Mouse (Mus musculus) lung, adult 2 months (tissue): ENCODE measurements at regions not wholly inside any gene's neighbourhood (a gene's known extent, or its start where the extent isn't known, plus 50 kb on each side); places are given as distances from the start of the nearest gene placed in this dataset.

Experiments used
- CTCF ChIP-seq: fragments of 200-500 bp; IDR thresholded peaks from 2 replicates; pipeline ENCODE4 v1.5.1; 2011; ENCODE audit warnings: mild to moderate bottlenecking, low read length, control low read depth; ENCODE audit not compliant: insufficient read depth
- POLR2A ChIP-seq: fragments of 200-500 bp; IDR thresholded peaks from 2 replicates; pipeline ENCODE4 v1.6.1; 2011; ENCODE audit warnings: low read depth, mild to moderate bottlenecking, control low read depth, low read length, borderline replicate concordance; ENCODE audit errors: extremely low read depth

- TF ChIP-seq CTCF (no peak), POLR2A (no peak)
Measured at GRCm38 (mm10) chr12:39742156-39743063, 295.4 kb downstream of the Arl4a start.
